Mouse (Mus musculus) brain, embryonic 14.5 days (tissue): ENCODE measurements at regions not wholly inside any gene's neighbourhood (a gene's known extent, or its start where the extent isn't known, plus 50 kb on each side); places are given as distances from the start of the nearest gene placed in this dataset.

ENCODE experiments used
- CTCF ChIP-seq: fragments of 200-500 bp; IDR thresholded peaks from 2 replicates; pipeline ENCODE4 v1.5.1; 2012; ENCODE audit warnings: inconsistent platforms, mild to moderate bottlenecking, moderate library complexity, borderline replicate concordance; ENCODE audit not compliant: insufficient read depth, insufficient read length; ENCODE audit errors: extremely low read depth
- POLR2A ChIP-seq: fragments of 200-500 bp; IDR thresholded peaks from 2 replicates; pipeline ENCODE4 v1.6.1; 2012; ENCODE audit warnings: mild to moderate bottlenecking, inconsistent platforms, borderline replicate concordance; ENCODE audit not compliant: poor library complexity, insufficient read depth, insufficient read length, severe bottlenecking; ENCODE audit errors: extremely low read depth

DNA sequence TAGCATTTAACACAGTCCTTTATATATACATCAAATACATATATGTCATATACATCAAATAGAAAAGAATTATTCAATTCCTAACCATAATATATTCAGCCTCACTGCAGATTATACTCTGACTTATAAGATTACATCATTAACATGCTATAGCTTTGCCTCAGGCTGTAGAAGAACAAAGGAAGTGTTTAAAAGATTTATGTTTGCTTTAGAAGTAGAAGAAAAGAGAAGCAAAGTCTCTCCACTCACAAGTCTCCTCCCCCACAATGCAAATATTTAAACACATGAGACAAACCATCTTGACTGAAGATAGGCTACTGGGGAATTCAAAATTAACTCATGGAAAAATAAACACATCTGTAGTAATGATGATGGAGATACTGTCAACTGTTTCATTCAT, 531.5 kb downstream of the Kctd8 start:
- TF ChIP-seq CTCF: no peak
- TF ChIP-seq POLR2A: no peak
